In the genomic region with DNA sequence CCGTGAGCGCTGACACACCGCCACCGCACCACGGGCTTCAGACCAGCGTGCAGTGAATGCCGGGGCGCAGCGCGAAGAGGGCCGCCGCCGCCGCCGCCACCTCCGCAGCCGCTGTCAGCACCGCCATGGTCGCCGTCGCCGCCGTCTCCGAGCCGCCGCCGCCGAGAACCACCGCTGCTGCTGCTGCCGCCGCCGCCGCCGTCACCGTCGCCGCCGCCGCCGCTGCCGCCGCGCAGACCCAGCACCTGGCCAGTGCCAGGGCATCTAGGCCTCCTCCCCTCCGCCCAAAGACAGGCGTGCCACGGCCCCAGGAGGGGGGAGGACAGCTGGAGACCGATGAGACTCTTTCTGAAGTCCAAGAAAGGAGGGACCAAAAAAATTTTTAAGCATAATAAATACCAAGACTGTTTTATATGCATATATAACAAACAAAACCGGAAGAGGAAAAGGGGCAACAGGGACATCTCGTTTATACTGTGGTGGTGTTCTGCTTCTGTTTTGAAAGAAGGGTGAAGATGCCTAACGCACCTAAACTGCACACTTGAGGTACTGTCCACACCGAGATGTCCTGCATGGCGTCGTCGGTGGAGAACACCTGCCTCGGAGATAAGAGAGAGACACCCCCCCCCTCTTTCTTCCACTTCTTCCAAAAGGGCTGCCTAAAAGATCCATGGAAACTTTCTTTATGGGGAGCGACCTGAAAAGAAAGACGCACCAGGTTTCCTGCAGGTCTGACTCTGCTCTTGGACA, we compare ENCODE assay signal across 8 mouse cellular contexts. TPM values are rescaled to one million over a fixed set of nuclear protein-coding genes. Genes with fewer than 3 reads are reported as not detected.
DNase-seq lines count a peak whose midpoint lies in the region; ATAC-seq lines count a peak whose summit lies in the region.

No protein-coding gene starts in this region.

- under 1% methylated on average over 57 of the region's 57 CpGs for WGBS in embryonic facial prominence, embryonic 10.5 days
- under 1% methylated on average over 55 of the region's 57 CpGs for WGBS in hindbrain, embryonic 13.5 days
- under 1% methylated on average over 57 of the region's 57 CpGs for WGBS in midbrain, embryonic 14.5 days

- H3K9me3 ChIP-seq in embryonic facial prominence, embryonic 10.5 days = no peaks in the 10 kb centered on the region
- no peaks in the 10 kb centered on the region for H3K9me3 ChIP-seq in hindbrain, embryonic 13.5 days
- no peaks in the 10 kb centered on the region for H3K9me3 ChIP-seq in midbrain, embryonic 14.5 days (ENCODE audit: control insufficient read depth, low read length)

- DNase-seq in kidney, adult 18-20 months = peak; percentile 38
- no peak for DNase-seq in kidney, postnatal 10 days
- peak; percentile 24 for DNase-seq in embryonic facial prominence, embryonic 10.5 days (ENCODE audit: low spot score)
- DNase-seq in midbrain, embryonic 14.5 days = peak; percentile 63
- no peak for DNase-seq in frontal cortex, postnatal 14 days (ENCODE audit: low spot score in 2 of 2)
- no peak for DNase-seq in right cerebral cortex, postnatal 36 days (ENCODE audit: low spot score in 2 of 2)

- H3K36me3 ChIP-seq in embryonic facial prominence, embryonic 10.5 days (replicated peaks) = peaks cover 22% of the 10 kb centered on the region
- peaks cover 20% of the 10 kb centered on the region for H3K36me3 ChIP-seq in hindbrain, embryonic 13.5 days
- H3K36me3 ChIP-seq in midbrain, embryonic 14.5 days (ENCODE audit: control insufficient read depth, insufficient read depth, low read length) = peaks cover 31% of the 10 kb centered on the region

- no peak for ATAC-seq in hindbrain, embryonic 13.5 days (ENCODE audit: low FRiP score)
- ATAC-seq in midbrain, embryonic 14.5 days (ENCODE audit: low FRiP score, low TSS enrichment) = no peak
- no peak for ATAC-seq in frontal cortex, adult (ENCODE audit: low TSS enrichment)

- peaks cover 42% of the 10 kb centered on the region for H3K4me1 ChIP-seq in embryonic facial prominence, embryonic 10.5 days
- H3K4me1 ChIP-seq in hindbrain, embryonic 13.5 days (replicated peaks) = peaks cover 17% of the 10 kb centered on the region
- peaks cover 13% of the 10 kb centered on the region for H3K4me1 ChIP-seq in midbrain, embryonic 14.5 days (ENCODE audit: control insufficient read depth, insufficient read depth, low read length)

- H3K27ac ChIP-seq in embryonic facial prominence, embryonic 10.5 days (replicated peaks) = peak overlapping the region; percentile 91
- peak overlapping the region; percentile 99 for H3K27ac ChIP-seq in hindbrain, embryonic 13.5 days
- peak overlapping the region; percentile 99 for H3K27ac ChIP-seq in midbrain, embryonic 14.5 days (replicated peaks; ENCODE audit: low read depth, low read length)

- peak overlapping the region; percentile 74 for H3K4me3 ChIP-seq in embryonic facial prominence, embryonic 10.5 days
- H3K4me3 ChIP-seq in hindbrain, embryonic 13.5 days = peak overlapping the region; percentile 80
- H3K4me3 ChIP-seq in midbrain, embryonic 14.5 days (replicated peaks; ENCODE audit: low read depth, low read length) = peak overlapping the region; percentile 92

- H3K27me3 ChIP-seq in embryonic facial prominence, embryonic 10.5 days (replicated peaks; ENCODE audit: low read depth, poor library complexity, severe bottlenecking) = peaks cover 96% of the 10 kb centered on the region
- no peaks in the 10 kb centered on the region for H3K27me3 ChIP-seq in hindbrain, embryonic 13.5 days
- no peaks in the 10 kb centered on the region for H3K27me3 ChIP-seq in midbrain, embryonic 14.5 days (ENCODE audit: control insufficient read depth, insufficient read depth, low read length)

- H3K9ac ChIP-seq in hindbrain, embryonic 13.5 days = peak overlapping the region; percentile 99
- H3K9ac ChIP-seq in midbrain, embryonic 14.5 days (replicated peaks; ENCODE audit: low read length) = peak overlapping the region; percentile 100

- peak overlapping the region; percentile 95 for H3K4me2 ChIP-seq in hindbrain, embryonic 13.5 days
- peak overlapping the region; percentile 90 for H3K4me2 ChIP-seq in midbrain, embryonic 14.5 days (ENCODE audit: low read length)

RNA-seq across cellular contexts. Expression of gene Pou3f3, which starts 3.2 kb away (rescaled TPM):
- 6.8 and 7.5 TPM in 2 replicates for polyA plus RNA-seq in embryonic facial prominence, embryonic 10.5 days (2016; fragmentation: Nextera tagmentation; extraction: Ambion mirVana)
- 17.4 and 18.2 TPM in 2 replicates for polyA plus RNA-seq in hindbrain, embryonic 13.5 days (2015; fragmentation: Nextera tagmentation; extraction: Ambion mirVana)
- polyA plus RNA-seq in midbrain, embryonic 14.5 days (2014; fragmentation: Nextera tagmentation; extraction: Ambion mirVana) = 20.0 and 24.5 TPM in 2 replicates

Comparison
In these comparisons a context has a peak if more than half of its experiments do, and no peak if none do; other contexts are left out.
1. DNase-seq: peak in kidney, adult 18-20 months (single experiment), embryonic facial prominence, embryonic 10.5 days (single experiment) and midbrain, embryonic 14.5 days (single experiment); none in kidney, postnatal 10 days (single experiment), frontal cortex, postnatal 14 days (0 of 2) and right cerebral cortex, postnatal 36 days (0 of 2).
2. Peak in every context shown above with its lines, with median percentiles within 50 percentile points of each other: H3K27ac ChIP-seq and H3K4me3 ChIP-seq.